Comparison of ENCODE assay signal across 7 mouse cellular contexts in genomic region chr4:62286257-62286991, GRCm38 (mm10). TPM values are rescaled to one million over a fixed set of nuclear protein-coding genes. Genes with fewer than 3 reads are reported as not detected.
DNase-seq lines count a peak whose midpoint lies in the region; ATAC-seq lines count a peak whose summit lies in the region.

No protein-coding gene starts in this region.

- H3K9me3 ChIP-seq in intestine, embryonic 16.5 days (ENCODE audit: control insufficient read depth, low read length): no peaks in the 10 kb centered on the region
- H3K9me3 ChIP-seq in midbrain, embryonic 11.5 days (ENCODE audit: control insufficient read depth, low read length): no peaks in the 10 kb centered on the region

- peak overlapping the region; percentile 65 for H3K27ac ChIP-seq in intestine, embryonic 16.5 days (ENCODE audit: low read length)
- H3K27ac ChIP-seq in midbrain, embryonic 11.5 days (ENCODE audit: low read depth, low read length): no peak overlapping the region; the same call in 1 of the 2 replicates

- H3K4me2 ChIP-seq in intestine, embryonic 16.5 days (ENCODE audit: low read depth, low read length): peak overlapping the region; percentile 68
- H3K4me2 ChIP-seq in midbrain, embryonic 11.5 days: peak overlapping the region; percentile 81

- H3K27me3 ChIP-seq in intestine, embryonic 16.5 days (replicated peaks; ENCODE audit: control insufficient read depth, insufficient read depth, low read length): no peaks in the 10 kb centered on the region
- H3K27me3 ChIP-seq in midbrain, embryonic 11.5 days (ENCODE audit: control insufficient read depth, insufficient read depth, low read length): no peaks in the 10 kb centered on the region

- ATAC-seq in intestine, embryonic 16.5 days: peak; percentile 95
- ATAC-seq in midbrain, embryonic 11.5 days (ENCODE audit: low FRiP score): peak; percentile 96

- intact Hi-C loops in left cerebral cortex, postnatal 4 days (cut with DNase I): no loop called here

- H3K4me1 ChIP-seq in intestine, embryonic 16.5 days (ENCODE audit: control insufficient read depth, insufficient read depth, low read length): peaks cover 8% of the 10 kb centered on the region
- H3K4me1 ChIP-seq in midbrain, embryonic 11.5 days (ENCODE audit: control insufficient read depth, insufficient read depth, low read length): no peaks in the 10 kb centered on the region

- H3K36me3 ChIP-seq in intestine, embryonic 16.5 days (ENCODE audit: control insufficient read depth, insufficient read depth, low read length): no peaks in the 10 kb centered on the region
- no peaks in the 10 kb centered on the region for H3K36me3 ChIP-seq in midbrain, embryonic 11.5 days (ENCODE audit: control insufficient read depth, insufficient read depth, low read length)

- H3K4me3 ChIP-seq in intestine, embryonic 16.5 days (ENCODE audit: low read length): peak overlapping the region; percentile 78
- H3K4me3 ChIP-seq in midbrain, embryonic 11.5 days (ENCODE audit: low read depth, low read length): peak overlapping the region; percentile 71

- peak; percentile 88 for DNase-seq in adrenal gland, postnatal 10 days
- DNase-seq in embryo, embryonic 10.5 days (ENCODE audit: low spot score): peak; percentile 88
- DNase-seq in gastrocnemius, postnatal 4 days (ENCODE audit: low spot score in 2 of 2): peak; percentile 51 to 72
- DNase-seq in left cerebral cortex, postnatal 4 days: peak; percentile 76
- DNase-seq in midbrain, embryonic 11.5 days (ENCODE audit: low spot score, missing footprints): peak; percentile 96
- DNase-seq in skeletal muscle tissue, adult 2 months (ENCODE audit: low read depth, low spot score): peak; percentile 66

- peak overlapping the region; percentile 77 for H3K9ac ChIP-seq in intestine, embryonic 16.5 days (ENCODE audit: low read depth, low read length)
- H3K9ac ChIP-seq in midbrain, embryonic 11.5 days (ENCODE audit: low read length): peak overlapping the region; percentile 68

- WGBS in intestine, embryonic 16.5 days: under 1% methylated on average over 55 of the region's 55 CpGs
- WGBS in midbrain, embryonic 11.5 days: under 1% methylated on average over 54 of the region's 55 CpGs

RNA-seq across cellular contexts. Expression of gene Slc31a2, which starts 24.1 kb away (rescaled TPM):
- total RNA-seq in adrenal gland, postnatal 10 days (2021): 10 to 100 TPM; 14.8 to 16.6 TPM
- total RNA-seq in gastrocnemius, postnatal 4 days (2021): 10 to 100 TPM in 1 of 2 experiments, 1 to 10 TPM in 1; 9.5 to 12.3 TPM
- 20.4 and 21.2 TPM in 2 replicates for polyA plus RNA-seq in intestine, embryonic 16.5 days (2015; fragmentation: Nextera tagmentation; extraction: Ambion mirVana)
- 10 to 100 TPM in 1 of 2 experiments, 1 to 10 TPM in 1; 9.5 to 12.2 TPM for total RNA-seq in left cerebral cortex, postnatal 4 days (2021)
- polyA plus RNA-seq in midbrain, embryonic 11.5 days (2014; fragmentation: Nextera tagmentation; extraction: Ambion mirVana): 9.1 and 10.2 TPM in 2 replicates

RNA-seq across cellular contexts. Expression of gene Zfp37, which starts 55.6 kb away (rescaled TPM):
- 1 to 10 TPM; 5.0 to 6.0 TPM for total RNA-seq in adrenal gland, postnatal 10 days (2021)
- 1 to 10 TPM; 5.2 to 5.3 TPM for total RNA-seq in gastrocnemius, postnatal 4 days (2021)
- polyA plus RNA-seq in intestine, embryonic 16.5 days (2015; fragmentation: Nextera tagmentation; extraction: Ambion mirVana): 4.8 and 5.3 TPM in 2 replicates
- 10 to 100 TPM; 24.7 to 24.8 TPM for total RNA-seq in left cerebral cortex, postnatal 4 days (2021)
- 29.3 and 35.7 TPM in 2 replicates for polyA plus RNA-seq in midbrain, embryonic 11.5 days (2014; fragmentation: Nextera tagmentation; extraction: Ambion mirVana)
